Comparison of ENCODE assay signal across 8 mouse cellular contexts in genomic region chr2:181592231-181593041, GRCm38 (mm10). TPM values are rescaled to one million over a fixed set of nuclear protein-coding genes. Genes with fewer than 3 reads are reported as not detected.
A peak's percentile ranks its signal among the peaks of the same experiment; 100 is the strongest.
DNase-seq lines count a peak whose midpoint lies in the region; ATAC-seq and TF ChIP-seq lines count a peak whose summit lies in the region.

Gene Zfp512b (minus strand): TSS chr2:181592803.

- H3K36me3 ChIP-seq in ES-E14 (ENCODE audit: control insufficient read depth, insufficient read depth, low read length, poor library complexity, severe bottlenecking), result peaks cover 27% of the 10 kb centered on the region
- H3K36me3 ChIP-seq in forebrain, embryonic 16.5 days (ENCODE audit: control insufficient read depth, insufficient read depth), result peaks cover 14% of the 10 kb centered on the region
- H3K36me3 ChIP-seq in lung, embryonic 15.5 days, result peaks cover 32% of the 10 kb centered on the region

- peak; percentile 70 for TF ChIP-seq POLR2A in olfactory bulb, adult 2 months (IDR thresholded peaks at IDR 0.05; ENCODE audit: insufficient read depth, low read depth, low read length)

- intact Hi-C loops in heart, postnatal 36 days (cut with DNase I), result no loop called here

- peak; percentile 50 for TF ChIP-seq CTCF in layer of hippocampus, adult 2 months (conservative IDR thresholded peaks at IDR 0.05)
- TF ChIP-seq CTCF in olfactory bulb, adult 2 months (IDR thresholded peaks at IDR 0.05; ENCODE audit: insufficient read depth, low read depth, low read length), result no peak

- DNase-seq in ES-E14 (ENCODE audit: low read depth, low spot score), result no peak
- peak; percentile 50 to 68 for DNase-seq in heart, postnatal 36 days
- peak in 1 of 2 experiments; percentile 76 for DNase-seq in layer of hippocampus, adult 2 months (ENCODE audit: low spot score in 2 of 2)
- peak; percentile 78 for DNase-seq in thymus, postnatal 4 days

- peaks cover 5 to 10% of the 10 kb centered on the region in 2 experiments; a peak in 1 of 4 replicates for H3K4me1 ChIP-seq in ES-E14 (ENCODE audit: control insufficient read depth in 2 of 2, insufficient read depth in 2 of 2, low read length in 2 of 2, poor library complexity in 1 of 2)
- H3K4me1 ChIP-seq in forebrain, embryonic 16.5 days (replicated peaks; ENCODE audit: control insufficient read depth, insufficient read depth, low read length), result peaks cover 23% of the 10 kb centered on the region
- H3K4me1 ChIP-seq in lung, embryonic 15.5 days, result peaks cover 11% of the 10 kb centered on the region
- peaks cover 23% of the 10 kb centered on the region for H3K4me1 ChIP-seq in olfactory bulb, adult 2 months (ENCODE audit: control insufficient read depth, insufficient read depth, low read length)

- H3K9ac ChIP-seq in ES-E14 (ENCODE audit: insufficient read depth, low read depth, low read length, poor library complexity, severe bottlenecking), result peak within 1 kb of the TSS; percentile 91
- peak within 1 kb of the TSS; percentile 94 for H3K9ac ChIP-seq in forebrain, embryonic 16.5 days (replicated peaks; ENCODE audit: low read depth, low read length)
- peak within 1 kb of the TSS; percentile 95 for H3K9ac ChIP-seq in lung, embryonic 15.5 days

- no peaks in the 10 kb centered on the region for H3K27me3 ChIP-seq in forebrain, embryonic 16.5 days (replicated peaks; ENCODE audit: control insufficient read depth, insufficient read depth, low read length)
- peaks cover 2% of the 10 kb centered on the region; the same call in 1 of the 2 replicates for H3K27me3 ChIP-seq in lung, embryonic 15.5 days

- ATAC-seq in cerebellum, adult (ENCODE audit: insufficient number of reproducible peaks, low FRiP score, low TSS enrichment), result peak; percentile 45; the same call in 1 of the 2 replicates
- peak; percentile 83 for ATAC-seq in forebrain, embryonic 16.5 days
- peak; percentile 82 for ATAC-seq in lung, embryonic 15.5 days (ENCODE audit: borderline replicate concordance, extremely low read depth, low FRiP score, low TSS enrichment)

- under 1% methylated on average over 80 of the region's 97 CpGs for WGBS in forebrain, embryonic 16.5 days
- under 1% methylated on average over 83 of the region's 97 CpGs for WGBS in lung, embryonic 15.5 days
- whole genome bisulfite sequencing in olfactory bulb, adult 2 months, result 5% methylated on average over 97 of the region's 97 CpGs

- H3K4me3 ChIP-seq in ES-E14 (ENCODE audit: insufficient read depth in 1 of 2, low read depth in 1 of 2, low read length in 2 of 2, poor library complexity in 1 of 2, severe bottlenecking in 1 of 2), result peak within 1 kb of the TSS; percentile 87 to 97
- H3K4me3 ChIP-seq in forebrain, embryonic 16.5 days (replicated peaks; ENCODE audit: low read length), result peak within 1 kb of the TSS; percentile 96
- H3K4me3 ChIP-seq in layer of hippocampus, adult 2 months, result peak within 1 kb of the TSS; percentile 77
- H3K4me3 ChIP-seq in lung, embryonic 15.5 days, result peak within 1 kb of the TSS; percentile 82
- peak within 1 kb of the TSS; percentile 98 for H3K4me3 ChIP-seq in olfactory bulb, adult 2 months (ENCODE audit: insufficient read depth, low read depth, low read length)

- H3K27ac ChIP-seq in ES-E14 (ENCODE audit: insufficient read depth, low read depth, low read length, poor library complexity, severe bottlenecking), result peak within 1 kb of the TSS; percentile 41; the same call in 1 of the 2 replicates
- peak within 1 kb of the TSS; percentile 82 for H3K27ac ChIP-seq in forebrain, embryonic 16.5 days (ENCODE audit: low read length)
- peak within 1 kb of the TSS; percentile 95 for H3K27ac ChIP-seq in layer of hippocampus, adult 2 months
- peak within 1 kb of the TSS; percentile 84 for H3K27ac ChIP-seq in lung, embryonic 15.5 days
- peak within 1 kb of the TSS; percentile 95 for H3K27ac ChIP-seq in olfactory bulb, adult 2 months (ENCODE audit: insufficient read depth, low read depth, low read length)

- in situ Hi-C loops in ES-E14 (cut with MboI; ENCODE audit: low sequenced_read_pairs in 2 of 2, unreplicated experiment in 2 of 2), result no loop called here

- no peaks in the 10 kb centered on the region for H3K9me3 ChIP-seq in ES-E14 (ENCODE audit: control insufficient read depth, insufficient read depth, low read depth, low read length)
- H3K9me3 ChIP-seq in forebrain, embryonic 16.5 days (ENCODE audit: control insufficient read depth, low read length), result no peaks in the 10 kb centered on the region
- H3K9me3 ChIP-seq in lung, embryonic 15.5 days, result no peaks in the 10 kb centered on the region

- H3K4me2 ChIP-seq in forebrain, embryonic 16.5 days (ENCODE audit: low read length), result peak within 1 kb of the TSS; percentile 62
- H3K4me2 ChIP-seq in lung, embryonic 15.5 days, result peak within 1 kb of the TSS; percentile 67

TF ChIP-seq in ES-E14, 5 proteins besides CTCF, POLR2A, EP300 and RAD21:
- peak; percentile 92 for TF ChIP-seq CHD2 (IDR thresholded peaks at IDR 0.05; ENCODE audit: low read depth, low read length)
- TF ChIP-seq ZC3H11A (IDR thresholded peaks at IDR 0.05; ENCODE audit: borderline replicate concordance, low read depth, low read length), result no peak
- TF ChIP-seq ZNF384 (IDR thresholded peaks at IDR 0.05; ENCODE audit: low read depth, low read length), result no peak

RNA-seq across cellular contexts. Expression of gene Zfp512b, which starts in this region (rescaled TPM):
- 38.2 and 50.7 TPM in 2 replicates for total RNA-seq in ES-E14 (2012; rRNA removed)
- 60.6 and 79.8 TPM in 2 replicates for polyA plus RNA-seq in forebrain, embryonic 16.5 days (2015; fragmentation: Nextera tagmentation; extraction: Ambion mirVana)
- 10 to 100 TPM; 16.6 to 18.0 TPM for total RNA-seq in heart, postnatal 36 days (2021)
- total RNA-seq in layer of hippocampus, adult 2 months (2021), result 100 to 1,000 TPM; 102 to 103 TPM
- 48.2 and 52.3 TPM in 2 replicates for polyA plus RNA-seq in lung, embryonic 15.5 days (2015; fragmentation: Nextera tagmentation; extraction: Ambion mirVana)
- polyA plus RNA-seq in olfactory bulb, adult 2 months (2012; ENCODE audit: insufficient read depth, insufficient read length, low replicate concordance, missing spikeins), result not detected in 2 replicates

Comparison
In these comparisons a context has a peak if more than half of its experiments do, and no peak if none do; other contexts are left out.
1. H3K27ac ChIP-seq: peak in every context shown above with its lines; median percentile 95 in layer of hippocampus, adult 2 months; 95 in olfactory bulb, adult 2 months; 84 in lung, embryonic 15.5 days; 82 in forebrain, embryonic 16.5 days; 41 in ES-E14.